Mouse (Mus musculus) heart, postnatal 0 days (tissue): ENCODE results near the gene Med13l. TPM values are rescaled to one million over a fixed set of nuclear protein-coding genes. Genes with fewer than 3 reads are reported as not detected.

Source experiments
- ATAC-seq: fragments of 200-750 bp; cut with Nextera tagmentation; 2 replicates; pipeline ENCODE4 v1.8.0; 2017; ENCODE audit warnings: low read depth, moderate number of reproducible peaks, moderate library complexity; ENCODE audit not compliant: insufficient read depth
- DNase-seq: peaks from one replicate; pipeline ENCODE4 v3.0.0-alpha.2; 2016; ENCODE audit warnings: low spot score
- H3K27ac ChIP-seq: fragments of 300-500 bp; sonication (generic); 2 replicates; pipeline ENCODE4 v1.5.1; 2014; ENCODE audit warnings: low read depth, mild to moderate bottlenecking
- H3K27me3 ChIP-seq: fragments of 300-500 bp; sonication (generic); 2 replicates; pipeline ENCODE4 v1.6.1; 2014; ENCODE audit warnings: low read length, mixed read lengths; ENCODE audit not compliant: control insufficient read depth, insufficient read depth
- H3K36me3 ChIP-seq: fragments of 300-500 bp; sonication (generic); replicated peaks from 2 replicates; pipeline ENCODE4 v1.6.1; 2014; ENCODE audit warnings: low read length, mixed read lengths; ENCODE audit not compliant: control insufficient read depth, insufficient read depth
- H3K4me1 ChIP-seq: fragments of 300-500 bp; sonication (generic); 2 replicates; pipeline ENCODE4 v1.6.1; 2014; ENCODE audit warnings: antibody characterized with exemption; ENCODE audit not compliant: control insufficient read depth, insufficient read depth
- H3K4me2 ChIP-seq: fragments of 300-500 bp; sonication (generic); 2 replicates; pipeline ENCODE4 v1.6.1; 2014; ENCODE audit warnings: low read depth, mild to moderate bottlenecking, low read length, moderate library complexity
- H3K4me3 ChIP-seq: fragments of 300-500 bp; sonication (generic); 2 replicates; pipeline ENCODE4 v1.5.1; 2014; ENCODE audit warnings: low read depth, low read length
- H3K9ac ChIP-seq: fragments of 300-500 bp; sonication (generic); replicated peaks from 2 replicates; pipeline ENCODE4 v1.6.1; 2014; ENCODE audit warnings: low read depth, low read length, mixed read lengths
- H3K9me3 ChIP-seq: fragments of 300-500 bp; sonication (generic); replicated peaks from 2 replicates; pipeline ENCODE4 v1.6.1; 2016; ENCODE audit warnings: low read length; ENCODE audit not compliant: control insufficient read depth
- CTCF ChIP-seq: IDR thresholded peaks from 2 replicates; pipeline ENCODE4 v1.5.1; 2016; ENCODE audit warnings: antibody characterized with exemption, control low read depth, low read depth
- EP300 ChIP-seq: IDR thresholded peaks from 2 replicates; pipeline ENCODE4 v1.6.1; 2016; ENCODE audit warnings: antibody characterized with exemption, low read depth
- WGBS: fragments of 180-500 bp; shearing (Covaris S2); extraction: QIAGEN DNeasy Blood & Tissue Kit; methylation state at CpG from one replicate; pipeline ENCODE4 v1.1.7; 2014; 5-methylcytosine and 5-hydroxymethylcytosine counted together
- polyA plus RNA-seq: library from polyadenylated mRNA; unstranded; fragments of >200 nt; fragmentation: Nextera tagmentation; extraction: Ambion mirVana; gene quantifications from 2 replicates; pipeline ENCODE4 v1.2.1, GENCODE M21; 2015
- total RNA-seq: library from RNA; depleted of rRNA; stranded (reverse); fragments of >200 nt; gene quantifications from 2 replicates; pipeline ENCODE4 v1.2.3, GENCODE M21; 2014; ENCODE audit warnings: low replicate concordance

The Med13l gene
- total and polyA plus RNA-seq, 2 experiments from 2014 or later = 5.2 to 11.4 TPM

GRCm38 (mm10) chr5:118732221-118732620 lies 171.7 kb downstream of the Med13l start:
- TF ChIP-seq CTCF (no peak), EP300 (no peak)
- DNase-seq = no peak

GRCm38 (mm10) chr5:118732651-118733050 lies 172.2 kb downstream of the Med13l start:
- Histone ChIP-seq H3K9me3 (no peaks in the 10 kb centered on the region), H3K4me2 (no peak overlapping the region), H3K4me3 (no peak overlapping the region), H3K27ac (no peak overlapping the region), H3K27me3 (no peaks in the 10 kb centered on the region), H3K4me1 (no peaks in the 10 kb centered on the region), H3K36me3 (peaks cover 69% of the 10 kb centered on the region), H3K9ac (no peak overlapping the region)
- 90% methylated on average over 8 of the region's 8 CpGs for WGBS
- no peak for ATAC-seq
- TF ChIP-seq CTCF = no peak
- TF ChIP-seq EP300 = no peak
- DNase-seq = no peak

More at GRCm38 (mm10) chr5:118732221-118732620, 171.7 kb downstream of the Med13l start:
- Histone ChIP-seq H3K9ac (no peak overlapping the region), H3K4me1 (no peaks in the 10 kb centered on the region), H3K4me2 (no peak overlapping the region), H3K4me3 (no peak overlapping the region), H3K27ac (no peak overlapping the region), H3K36me3 (peaks cover 73% of the 10 kb centered on the region), H3K9me3 (no peaks in the 10 kb centered on the region), H3K27me3 (no peaks in the 10 kb centered on the region)
- WGBS = 66% methylated on average over 3 of the region's 3 CpGs
- no peak for ATAC-seq

GRCm38 (mm10) chr5:118733566-118733965 lies 173.1 kb downstream of the Med13l start:
- no peak overlapping the region for H3K4me2 ChIP-seq
- H3K36me3 ChIP-seq = peaks cover 65% of the 10 kb centered on the region
- H3K9ac ChIP-seq = no peak overlapping the region
- TF ChIP-seq EP300 (no peak), CTCF (no peak)
- no peak overlapping the region for H3K4me3 ChIP-seq
- H3K9me3 ChIP-seq = no peaks in the 10 kb centered on the region
- no peaks in the 10 kb centered on the region for H3K4me1 ChIP-seq
- WGBS = 84% methylated on average over 4 of the region's 4 CpGs
- no peaks in the 10 kb centered on the region for H3K27me3 ChIP-seq
- DNase-seq (no peak), ATAC-seq (no peak)
- H3K27ac ChIP-seq = no peak overlapping the region

GRCm38 (mm10) chr5:118734455-118734854 lies 174.0 kb downstream of the Med13l start:
- Histone ChIP-seq H3K27ac (no peak overlapping the region), H3K4me3 (no peak overlapping the region), H3K4me2 (no peak overlapping the region), H3K9ac (no peak overlapping the region), H3K9me3 (no peaks in the 10 kb centered on the region), H3K36me3 (peaks cover 65% of the 10 kb centered on the region), H3K27me3 (no peaks in the 10 kb centered on the region), H3K4me1 (no peaks in the 10 kb centered on the region)
- 85% methylated on average over 9 of the region's 9 CpGs for WGBS
- ATAC-seq (no peak), DNase-seq (no peak)
- TF ChIP-seq CTCF = no peak
- TF ChIP-seq EP300 = no peak

GRCm38 (mm10) chr5:118735738-118736137 lies 175.3 kb downstream of the Med13l start:
- Histone ChIP-seq H3K4me3 (no peak overlapping the region), H3K36me3 (peaks cover 65% of the 10 kb centered on the region), H3K27ac (no peak overlapping the region), H3K4me1 (no peaks in the 10 kb centered on the region), H3K4me2 (no peak overlapping the region), H3K9ac (no peak overlapping the region), H3K9me3 (no peaks in the 10 kb centered on the region), H3K27me3 (no peaks in the 10 kb centered on the region)
- no peak for ATAC-seq
- no peak for DNase-seq
- 88% methylated on average over 8 of the region's 8 CpGs for WGBS
- TF ChIP-seq CTCF (no peak), EP300 (no peak)

GRCm38 (mm10) chr5:118737548-118737947 lies 177.1 kb downstream of the Med13l start:
- TF ChIP-seq EP300 (no peak), CTCF (peak; percentile 87)
- peak; percentile 59 for DNase-seq
- Histone ChIP-seq H3K9ac (no peak overlapping the region), H3K27me3 (no peaks in the 10 kb centered on the region), H3K4me2 (no peak overlapping the region), H3K4me3 (no peak overlapping the region), H3K9me3 (no peaks in the 10 kb centered on the region), H3K27ac (no peak overlapping the region), H3K4me1 (no peaks in the 10 kb centered on the region), H3K36me3 (peaks cover 74% of the 10 kb centered on the region)
- ATAC-seq = 0 out of 2 replicates have a peak, but pooled peaks have one; percentile 51
- WGBS = 44% methylated on average over 1 of the region's 1 CpGs
